Mouse (Mus musculus) cerebellum, adult 2 months (tissue): ENCODE measurements around the gene Tprg.

Experiments used
- CTCF ChIP-seq: fragments of 200-500 bp; IDR thresholded peaks from 2 replicates; pipeline ENCODE4 v1.5.1; 2011; ENCODE audit warnings: low read depth, mild to moderate bottlenecking, control low read depth, low read length, moderate library complexity, borderline replicate concordance; ENCODE audit not compliant: insufficient read depth
- POLR2A ChIP-seq: fragments of 200-500 bp; IDR thresholded peaks from 2 replicates; pipeline ENCODE4 v1.6.1; 2011; ENCODE audit warnings: low read length, control low read depth, borderline replicate concordance; ENCODE audit not compliant: insufficient read depth

GRCm38 (mm10) chr16:25374121-25374520, 87.5 kb downstream of the Tprg start:
- no peak for TF ChIP-seq POLR2A
- no peak for TF ChIP-seq CTCF
